Mouse (Mus musculus) lung, embryonic 14.5 days (tissue): ENCODE results near the gene Foxf1. TPM values are rescaled to one million over a fixed set of nuclear protein-coding genes. Genes with fewer than 3 reads are reported as not detected.

Experiments used
- ATAC-seq: fragments of 200-750 bp; cut with Nextera tagmentation; 2 replicates; pipeline ENCODE4 v1.8.0; 2017; ENCODE audit warnings: mild to moderate bottlenecking, moderate TSS enrichment, moderate library complexity; ENCODE audit not compliant: insufficient read depth
- DNase-seq: peaks from one replicate; pipeline ENCODE4 v3.0.0-alpha.2; 2015
- H3K27ac ChIP-seq: fragments of 300-500 bp; sonication (generic); 2 replicates; pipeline ENCODE4 v1.5.1; 2014; ENCODE audit warnings: low read depth, mild to moderate bottlenecking, moderate library complexity
- H3K27me3 ChIP-seq: fragments of 300-500 bp; sonication (generic); 2 replicates; pipeline ENCODE4 v1.6.1; 2014; ENCODE audit warnings: low read length, control low read depth; ENCODE audit not compliant: insufficient read depth
- H3K36me3 ChIP-seq: fragments of 300-500 bp; sonication (generic); 2 replicates; pipeline ENCODE4 v1.6.1; 2014; ENCODE audit warnings: control low read depth; ENCODE audit not compliant: insufficient read depth
- H3K4me1 ChIP-seq: fragments of 300-500 bp; sonication (generic); 2 replicates; pipeline ENCODE4 v1.6.1; 2014; ENCODE audit warnings: antibody characterized with exemption, control low read depth; ENCODE audit not compliant: insufficient read depth
- H3K4me2 ChIP-seq: fragments of 300-500 bp; sonication (generic); 2 replicates; pipeline ENCODE4 v1.6.1; 2014; ENCODE audit warnings: mild to moderate bottlenecking
- H3K4me3 ChIP-seq: fragments of 300-500 bp; sonication (generic); 2 replicates; pipeline ENCODE4 v1.5.1; 2014; ENCODE audit warnings: low read depth, low read length
- H3K9ac ChIP-seq: fragments of 300-500 bp; sonication (generic); 2 replicates; pipeline ENCODE4 v1.6.1; 2014
- H3K9me3 ChIP-seq: fragments of 300-500 bp; sonication (generic); 2 replicates; pipeline ENCODE4 v1.6.1; 2016; ENCODE audit warnings: low read depth, low read length, control low read depth
- CTCF ChIP-seq: IDR thresholded peaks from 2 replicates; pipeline ENCODE4 v1.5.1; 2016; ENCODE audit warnings: antibody characterized with exemption, low read depth
- WGBS: fragments of 180-500 bp; shearing (Covaris S2); extraction: QIAGEN DNeasy Blood & Tissue Kit; methylation state at CpG from one replicate; pipeline ENCODE4 v1.1.7; 2014; 5-methylcytosine and 5-hydroxymethylcytosine counted together
- polyA plus RNA-seq: library from polyadenylated mRNA; unstranded; fragments of >200 nt; fragmentation: Nextera tagmentation; extraction: Ambion mirVana; gene quantifications from 2 replicates; pipeline ENCODE4 v1.2.1, GENCODE M21; 2014

Gene Foxf1
- polyA plus RNA-seq, 1 experiment from 2014 or later: 180 TPM

DNA sequence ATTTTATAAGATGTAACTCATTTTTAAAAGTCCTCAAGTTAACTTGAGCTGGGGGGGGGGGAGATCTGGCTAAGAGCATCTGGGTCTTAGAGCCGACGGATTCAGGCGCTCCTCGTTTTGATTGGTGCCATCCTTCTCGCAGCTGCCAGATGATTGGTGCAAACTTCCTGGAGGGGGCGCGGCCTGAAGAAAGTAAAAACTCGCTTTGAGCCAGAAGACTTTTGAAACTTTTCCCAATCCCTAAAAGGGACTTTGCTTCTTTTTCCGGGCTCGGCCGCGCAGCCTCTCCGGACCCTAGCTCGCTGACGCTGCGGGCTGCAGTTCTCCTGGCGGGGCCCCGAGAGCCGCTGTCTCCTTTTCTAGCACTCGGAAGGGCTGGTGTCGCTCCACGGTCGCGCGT lies 31.8 kb downstream of the Foxf1 start, which contains the start of gene Foxc2:
TSS of gene Foxc2 (plus strand) at position 224 of the 400 bp plus-strand sequence.
- under 1% methylated on average over 25 of the region's 25 CpGs for WGBS
- ATAC-seq (peak; percentile 64), DNase-seq (peak; percentile 97)
- Histone ChIP-seq H3K4me2 (peak within 1 kb of the TSS; percentile 97), H3K9ac (peak within 1 kb of the TSS; percentile 60), H3K27ac (peak within 1 kb of the TSS; percentile 83; the same call in 1 of the 2 replicates), H3K4me3 (peak within 1 kb of the TSS; percentile 60), H3K9me3 (no peaks in the 10 kb centered on the region; the same call in 1 of the 2 replicates), H3K36me3 (no peaks in the 10 kb centered on the region), H3K27me3 (peaks cover 73% of the 10 kb centered on the region), H3K4me1 (no peaks in the 10 kb centered on the region; the same call in 1 of the 2 replicates)
- TF ChIP-seq CTCF: no peak

DNA sequence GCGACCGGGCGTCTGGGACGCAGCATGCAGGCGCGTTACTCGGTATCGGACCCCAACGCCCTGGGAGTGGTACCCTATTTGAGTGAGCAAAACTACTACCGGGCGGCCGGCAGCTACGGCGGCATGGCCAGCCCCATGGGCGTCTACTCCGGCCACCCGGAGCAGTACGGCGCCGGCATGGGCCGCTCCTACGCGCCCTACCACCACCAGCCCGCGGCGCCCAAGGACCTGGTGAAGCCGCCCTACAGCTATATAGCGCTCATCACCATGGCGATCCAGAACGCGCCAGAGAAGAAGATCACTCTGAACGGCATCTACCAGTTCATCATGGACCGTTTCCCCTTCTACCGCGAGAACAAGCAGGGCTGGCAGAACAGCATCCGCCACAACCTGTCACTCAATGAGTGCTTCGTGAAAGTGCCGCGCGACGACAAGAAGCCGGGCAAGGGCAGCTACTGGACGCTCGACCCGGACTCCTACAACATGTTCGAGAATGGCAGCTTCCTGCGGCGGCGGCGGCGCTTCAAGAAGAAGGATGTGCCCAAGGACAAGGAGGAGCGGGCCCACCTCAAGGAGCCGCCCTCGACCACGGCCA lies 32.5 kb downstream of the Foxf1 start:
- no peaks in the 10 kb centered on the region; the same call in 1 of the 2 replicates for H3K4me1 ChIP-seq

DNA sequence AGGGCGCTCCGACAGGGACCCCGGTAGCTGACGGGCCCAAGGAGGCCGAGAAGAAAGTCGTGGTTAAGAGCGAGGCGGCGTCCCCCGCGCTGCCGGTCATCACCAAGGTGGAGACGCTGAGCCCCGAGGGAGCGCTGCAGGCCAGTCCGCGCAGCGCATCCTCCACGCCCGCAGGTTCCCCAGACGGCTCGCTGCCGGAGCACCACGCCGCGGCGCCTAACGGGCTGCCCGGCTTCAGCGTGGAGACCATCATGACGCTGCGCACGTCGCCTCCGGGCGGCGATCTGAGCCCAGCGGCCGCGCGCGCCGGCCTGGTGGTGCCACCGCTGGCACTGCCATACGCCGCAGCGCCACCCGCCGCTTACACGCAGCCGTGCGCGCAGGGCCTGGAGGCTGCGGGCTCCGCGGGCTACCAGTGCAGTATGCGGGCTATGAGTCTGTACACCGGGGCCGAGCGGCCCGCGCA lies 33.0 kb downstream of the Foxf1 start:
- peak overlapping the region; percentile 43; the same call in 1 of the 2 replicates for H3K9ac ChIP-seq
- no peak for ATAC-seq
- peaks cover 86% of the 10 kb centered on the region for H3K27me3 ChIP-seq
- H3K9me3 ChIP-seq: no peaks in the 10 kb centered on the region; the same call in 1 of the 2 replicates
- WGBS: 1% methylated on average over 62 of the region's 62 CpGs
- peak overlapping the region; percentile 60 for H3K4me3 ChIP-seq
- peak overlapping the region; percentile 18; the same call in 1 of the 2 replicates for H3K27ac ChIP-seq
- no peaks in the 10 kb centered on the region; the same call in 1 of the 2 replicates for H3K4me1 ChIP-seq
- H3K36me3 ChIP-seq: no peaks in the 10 kb centered on the region
- H3K4me2 ChIP-seq: peak overlapping the region; percentile 97
- peak; percentile 52 for DNase-seq
- no peak for TF ChIP-seq CTCF

More for the DNA sequence above, 32.5 kb downstream of the Foxf1 start:
- Histone ChIP-seq H3K36me3 (no peaks in the 10 kb centered on the region), H3K4me2 (peak overlapping the region; percentile 97), H3K27ac (peak overlapping the region; percentile 83; the same call in 1 of the 2 replicates), H3K4me3 (peak overlapping the region; percentile 60), H3K9ac (peak overlapping the region; percentile 60), H3K27me3 (peaks cover 80% of the 10 kb centered on the region), H3K9me3 (no peaks in the 10 kb centered on the region; the same call in 1 of the 2 replicates)
- WGBS: under 1% methylated on average over 55 of the region's 55 CpGs
- TF ChIP-seq CTCF: no peak
- ATAC-seq (peak; percentile 52), DNase-seq (peak; percentile 61)

- Histone ChIP-seq H3K27ac (no peak overlapping the region), H3K9ac (peak overlapping the region; percentile 43), H3K4me3 (peak overlapping the region; percentile 60), H3K36me3 (no peaks in the 10 kb centered on the region), H3K27me3 (peaks cover 92% of the 10 kb centered on the region), H3K4me2 (peak overlapping the region; percentile 97), H3K4me1 (no peaks in the 10 kb centered on the region; the same call in 1 of the 2 replicates), H3K9me3 (no peaks in the 10 kb centered on the region; the same call in 1 of the 2 replicates)
- TF ChIP-seq CTCF: no peak
- no peak for ATAC-seq
- DNase-seq: no peak
- under 1% methylated on average over 28 of the region's 28 CpGs for WGBS
These were observed 33.7 kb downstream of the Foxf1 start for GRCm38 (mm10) chr8:121117906-121118305.

GRCm38 (mm10) chr8:121118634-121119420 lies 34.6 kb downstream of the Foxf1 start:
- Histone ChIP-seq H3K4me2 (peak overlapping the region; percentile 97), H3K9me3 (no peaks in the 10 kb centered on the region; the same call in 1 of the 2 replicates), H3K4me1 (no peaks in the 10 kb centered on the region), H3K27me3 (peaks cover 96% of the 10 kb centered on the region), H3K9ac (peak overlapping the region; percentile 4; the same call in 1 of the 2 replicates), H3K4me3 (peak overlapping the region; percentile 60), H3K27ac (no peak overlapping the region), H3K36me3 (no peaks in the 10 kb centered on the region)
- DNase-seq (no peak), ATAC-seq (no peak)
- TF ChIP-seq CTCF: no peak
- 14% methylated on average over 18 of the region's 18 CpGs for WGBS

DNA sequence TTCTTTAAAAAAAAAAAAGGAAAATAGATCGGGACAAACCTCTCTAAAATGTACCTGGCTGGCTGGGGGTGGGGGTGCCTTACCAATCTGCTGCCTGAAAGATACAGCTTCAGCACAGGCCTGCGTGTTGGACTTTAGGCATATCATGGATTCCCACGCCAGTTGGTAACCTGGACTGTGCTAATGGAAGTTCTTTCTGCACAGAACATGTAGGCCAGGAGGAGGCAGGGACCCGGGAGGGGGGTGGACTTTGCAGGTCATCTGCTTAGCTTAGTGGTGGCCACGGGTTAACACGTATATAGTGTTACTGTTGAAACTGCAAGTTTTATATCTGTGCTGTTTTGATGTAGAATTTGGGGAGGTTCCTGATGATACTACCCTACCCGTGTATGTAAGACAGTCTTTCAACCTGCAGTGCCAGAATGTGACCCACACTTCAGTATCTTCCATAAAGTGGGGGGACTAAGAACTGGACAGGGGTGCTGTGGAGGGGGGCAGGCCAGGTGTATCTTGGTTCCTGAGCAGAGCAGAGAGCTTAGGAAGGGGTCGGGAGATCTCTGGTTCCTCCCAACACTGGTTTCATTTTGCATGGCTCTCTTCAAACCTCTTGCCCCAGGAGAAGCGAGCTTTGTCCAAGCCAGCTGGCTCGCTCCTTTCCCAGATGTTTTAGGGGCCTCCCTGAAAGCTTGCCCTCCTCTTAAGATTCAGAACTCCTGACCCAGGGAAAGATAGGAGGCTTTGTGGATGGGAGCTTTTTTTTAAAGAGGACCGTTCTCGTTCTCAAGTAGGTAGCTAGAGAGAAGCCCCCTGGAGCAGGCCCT lies 35.7 kb downstream of the Foxf1 start:
- no peak for TF ChIP-seq CTCF
- H3K4me2 ChIP-seq: peak overlapping the region; percentile 97

More for the DNA sequence above, 35.7 kb downstream of the Foxf1 start:
- Histone ChIP-seq H3K27me3 (peaks cover 95% of the 10 kb centered on the region), H3K4me1 (no peaks in the 10 kb centered on the region), H3K9ac (peak overlapping the region; percentile 26; the same call in 1 of the 2 replicates), H3K9me3 (no peaks in the 10 kb centered on the region; the same call in 1 of the 2 replicates), H3K27ac (no peak overlapping the region), H3K36me3 (no peaks in the 10 kb centered on the region), H3K4me3 (peak overlapping the region; percentile 60; the same call in 1 of the 2 replicates)
- ATAC-seq: no peak
- DNase-seq: no peak
- WGBS: 36% methylated on average over 12 of the region's 12 CpGs
